Mouse (Mus musculus) cerebellum, adult 2 months (tissue): ENCODE data around the gene Psma2.

ENCODE experiments used
- CTCF ChIP-seq: fragments of 200-500 bp; IDR thresholded peaks from 2 replicates; pipeline ENCODE4 v1.5.1; 2011; ENCODE audit warnings: low read depth, mild to moderate bottlenecking, control low read depth, low read length, moderate library complexity, borderline replicate concordance; ENCODE audit not compliant: insufficient read depth
- POLR2A ChIP-seq: fragments of 200-500 bp; IDR thresholded peaks from 2 replicates; pipeline ENCODE4 v1.6.1; 2011; ENCODE audit warnings: low read length, control low read depth, borderline replicate concordance; ENCODE audit not compliant: insufficient read depth

DNA sequence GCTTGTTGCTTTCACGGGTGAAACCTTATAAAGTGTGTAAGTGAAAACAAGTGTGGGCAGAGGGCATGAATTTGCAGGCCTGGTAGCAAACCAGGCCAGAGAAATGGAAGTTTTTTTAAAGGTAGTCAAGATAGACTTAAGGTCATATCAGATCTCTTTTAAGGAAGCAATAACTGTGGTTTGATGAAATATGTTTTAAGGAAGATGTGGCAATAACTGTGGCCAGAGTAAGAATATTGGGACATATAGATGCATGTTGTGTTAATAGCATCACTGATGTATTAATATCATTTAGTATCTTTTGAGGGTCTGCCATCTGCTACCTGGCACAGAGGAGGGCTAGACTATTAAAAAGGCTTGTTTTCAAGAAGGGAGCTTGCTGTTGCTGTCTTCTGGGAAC is 27.0 kb downstream of the Psma2 start:
- TF ChIP-seq CTCF, result no peak
- no peak for TF ChIP-seq POLR2A
